Mouse (Mus musculus): ENCODE results near the gene Tcl1b4. TPM values are rescaled to one million over a fixed set of nuclear protein-coding genes. Genes with fewer than 3 reads are reported as not detected.

Gene Tcl1b4
- polyA plus RNA-seq, 1 experiment: not detected

GRCm38 (mm10) chr12:105207071-105207470 is 5.3 kb downstream of the Tcl1b4 start:
- Histone ChIP-seq H3K4me1 (ENCODE audit: control insufficient read depth, insufficient read depth, low read length) (no peaks in the 10 kb centered on the region), H3K4me3 (replicated peaks; ENCODE audit: extremely low read depth, low read depth, low read length) (no peak overlapping the region)
- TF ChIP-seq CTCF (IDR thresholded peaks at IDR 0.05; ENCODE audit: insufficient read depth, low read length) (no peak), POLR2A (IDR thresholded peaks at IDR 0.05; ENCODE audit: borderline replicate concordance, extremely low read depth, low read depth, low read length) (no peak)
- DNase-seq: no peak
- 53% methylated on average over 1 of the region's 1 CpGs for WGBS

GRCm38 (mm10) chr12:105208441-105208840 is 6.7 kb downstream of the Tcl1b4 start:
- WGBS: 87% methylated on average over 1 of the region's 1 CpGs
- Histone ChIP-seq H3K4me3 (replicated peaks; ENCODE audit: extremely low read depth, low read depth, low read length) (no peak overlapping the region), H3K4me1 (ENCODE audit: control insufficient read depth, insufficient read depth, low read length) (no peaks in the 10 kb centered on the region)
- no peak for TF ChIP-seq CTCF (IDR thresholded peaks at IDR 0.05; ENCODE audit: insufficient read depth, low read length)
- DNase-seq: no peak

- no peak for DNase-seq
- Histone ChIP-seq H3K4me1 (ENCODE audit: control insufficient read depth, insufficient read depth, low read length) (no peaks in the 10 kb centered on the region), H3K4me3 (replicated peaks; ENCODE audit: extremely low read depth, low read depth, low read length) (no peak overlapping the region)
- TF ChIP-seq CTCF (IDR thresholded peaks at IDR 0.05; ENCODE audit: insufficient read depth, low read length): no peak
- no peak for TF ChIP-seq POLR2A (IDR thresholded peaks at IDR 0.05; ENCODE audit: borderline replicate concordance, extremely low read depth, low read depth, low read length)
- 89% methylated on average over 7 of the region's 7 CpGs for WGBS
These were observed 7.5 kb downstream of the Tcl1b4 start for GRCm38 (mm10) chr12:105209231-105209630.

GRCm38 (mm10) chr12:105217101-105217760 is 15.5 kb downstream of the Tcl1b4 start:
- WGBS: 82% methylated on average over 7 of the region's 7 CpGs
- no peak overlapping the region for H3K4me3 ChIP-seq (replicated peaks; ENCODE audit: extremely low read depth, low read depth, low read length)
- TF ChIP-seq POLR2A (IDR thresholded peaks at IDR 0.05; ENCODE audit: borderline replicate concordance, extremely low read depth, low read depth, low read length): no peak
- TF ChIP-seq CTCF (IDR thresholded peaks at IDR 0.05; ENCODE audit: insufficient read depth, low read length): no peak
- no peaks in the 10 kb centered on the region for H3K4me1 ChIP-seq (ENCODE audit: control insufficient read depth, insufficient read depth, low read length)
- no peak for DNase-seq

GRCm38 (mm10) chr12:105222601-105223319 is 21.0 kb downstream of the Tcl1b4 start, which contains the start of gene Tcl1:
Tcl1 (minus strand) TSS chr12:105222793.
- TF ChIP-seq CTCF (IDR thresholded peaks at IDR 0.05; ENCODE audit: insufficient read depth, low read length): no peak
- TF ChIP-seq POLR2A (IDR thresholded peaks at IDR 0.05; ENCODE audit: borderline replicate concordance, extremely low read depth, low read depth, low read length): no peak
- 83% methylated on average over 22 of the region's 22 CpGs for WGBS
- no peak for DNase-seq
- Histone ChIP-seq H3K4me1 (ENCODE audit: control insufficient read depth, insufficient read depth, low read length) (no peaks in the 10 kb centered on the region), H3K4me3 (replicated peaks; ENCODE audit: extremely low read depth, low read depth, low read length) (no peak within 1 kb of the TSS)

GRCm38 (mm10) chr12:105224621-105225320 is 23.0 kb downstream of the Tcl1b4 start:
- Histone ChIP-seq H3K4me3 (replicated peaks; ENCODE audit: extremely low read depth, low read depth, low read length) (no peak overlapping the region), H3K4me1 (ENCODE audit: control insufficient read depth, insufficient read depth, low read length) (no peaks in the 10 kb centered on the region)
- DNase-seq: no peak
- WGBS: 54% methylated on average over 16 of the region's 16 CpGs
- no peak for TF ChIP-seq CTCF (IDR thresholded peaks at IDR 0.05; ENCODE audit: insufficient read depth, low read length)
- TF ChIP-seq POLR2A (IDR thresholded peaks at IDR 0.05; ENCODE audit: borderline replicate concordance, extremely low read depth, low read depth, low read length): no peak

- DNase-seq: no peak
- TF ChIP-seq CTCF (IDR thresholded peaks at IDR 0.05; ENCODE audit: insufficient read depth, low read length) (no peak), POLR2A (IDR thresholded peaks at IDR 0.05; ENCODE audit: borderline replicate concordance, extremely low read depth, low read depth, low read length) (no peak)
- Histone ChIP-seq H3K4me1 (ENCODE audit: control insufficient read depth, insufficient read depth, low read length) (no peaks in the 10 kb centered on the region), H3K4me3 (replicated peaks; ENCODE audit: extremely low read depth, low read depth, low read length) (no peak overlapping the region)
- WGBS: 62% methylated on average over 11 of the region's 11 CpGs
These were observed 32.6 kb downstream of the Tcl1b4 start for GRCm38 (mm10) chr12:105234362-105234761.

GRCm38 (mm10) chr12:105235091-105235490 is 33.3 kb downstream of the Tcl1b4 start:
- no peak for DNase-seq
- TF ChIP-seq CTCF (IDR thresholded peaks at IDR 0.05; ENCODE audit: insufficient read depth, low read length) (no peak), POLR2A (IDR thresholded peaks at IDR 0.05; ENCODE audit: borderline replicate concordance, extremely low read depth, low read depth, low read length) (no peak)
- Histone ChIP-seq H3K4me1 (ENCODE audit: control insufficient read depth, insufficient read depth, low read length) (no peaks in the 10 kb centered on the region), H3K4me3 (replicated peaks; ENCODE audit: extremely low read depth, low read depth, low read length) (no peak overlapping the region)
- WGBS: 51% methylated on average over 3 of the region's 3 CpGs

GRCm38 (mm10) chr12:105239060-105239459 is 37.3 kb downstream of the Tcl1b4 start:
- 77% methylated on average over 9 of the region's 9 CpGs for WGBS

More at GRCm38 (mm10) chr12:105239060-105239459, 37.3 kb downstream of the Tcl1b4 start:
- DNase-seq: no peak
- Histone ChIP-seq H3K4me1 (ENCODE audit: control insufficient read depth, insufficient read depth, low read length) (no peaks in the 10 kb centered on the region), H3K4me3 (replicated peaks; ENCODE audit: extremely low read depth, low read depth, low read length) (no peak overlapping the region)
- no peak for TF ChIP-seq CTCF (IDR thresholded peaks at IDR 0.05; ENCODE audit: insufficient read depth, low read length)
- TF ChIP-seq POLR2A (IDR thresholded peaks at IDR 0.05; ENCODE audit: borderline replicate concordance, extremely low read depth, low read depth, low read length): no peak

Measured in lung, adult 2 months (tissue).